Mouse (Mus musculus): ENCODE measurements at regions not wholly inside any gene's neighbourhood (a gene's known extent, or its start where the extent isn't known, plus 50 kb on each side); places are given as distances from the start of the nearest gene placed in this dataset.
A peak's percentile ranks its signal among the peaks of the same experiment; 100 is the strongest.

- DNase-seq (ENCODE audit: low read depth, low spot score) = no peak
- WGBS = 24% methylated on average over 3 of the region's 3 CpGs
Measured at GRCm38 (mm10) chr15:42768396-42768795, 2634.2 kb downstream of the 9330182O14Rik start.

- DNase-seq (ENCODE audit: low read depth, low spot score) = no peak
Measured at GRCm38 (mm10) chr15:42779903-42780302, 2645.7 kb downstream of the 9330182O14Rik start.

GRCm38 (mm10) chr15:42801217-42801616, 2667.1 kb downstream of the 9330182O14Rik start:
- no peak for DNase-seq (ENCODE audit: low read depth, low spot score)
- WGBS = 76% methylated on average over 1 of the region's 1 CpGs

- no peak for DNase-seq (ENCODE audit: low read depth, low spot score)
- WGBS = 75% methylated on average over 1 of the region's 1 CpGs
Measured at GRCm38 (mm10) chr15:42810871-42811490, 2676.8 kb downstream of the 9330182O14Rik start.

GRCm38 (mm10) chr15:42815026-42815724, 2681.0 kb downstream of the 9330182O14Rik start:
- no peak for DNase-seq (ENCODE audit: low read depth, low spot score)
- 59% methylated on average over 4 of the region's 4 CpGs for WGBS

GRCm38 (mm10) chr15:42838839-42839238, 2704.7 kb downstream of the 9330182O14Rik start:
- DNase-seq (ENCODE audit: low read depth, low spot score) = peak; percentile 11
- 28% methylated on average over 1 of the region's 1 CpGs for WGBS

GRCm38 (mm10) chr15:42850003-42850402, 2715.8 kb downstream of the 9330182O14Rik start:
- 80% methylated on average over 2 of the region's 2 CpGs for WGBS
- DNase-seq (ENCODE audit: low read depth, low spot score) = no peak

- DNase-seq (ENCODE audit: low read depth, low spot score) = no peak
- 82% methylated on average over 2 of the region's 2 CpGs for WGBS
Measured at GRCm38 (mm10) chr15:42872491-42872890, 2738.3 kb downstream of the 9330182O14Rik start.

- no peak for DNase-seq (ENCODE audit: low read depth, low spot score)
- 85% methylated on average over 1 of the region's 1 CpGs for WGBS
Measured at GRCm38 (mm10) chr15:42894611-42895010, 2760.4 kb downstream of the 9330182O14Rik start.

- 67% methylated on average over 7 of the region's 7 CpGs for WGBS
- no peak for DNase-seq (ENCODE audit: low read depth, low spot score)
Measured at GRCm38 (mm10) chr15:42900056-42900455, 2765.9 kb downstream of the 9330182O14Rik start.

GRCm38 (mm10) chr15:42901782-42902181, 2767.6 kb downstream of the 9330182O14Rik start:
- 72% methylated on average over 3 of the region's 3 CpGs for WGBS

GRCm38 (mm10) chr15:42911357-42911756, 2777.2 kb downstream of the 9330182O14Rik start:
- 88% methylated on average over 2 of the region's 2 CpGs for WGBS
- no peak for DNase-seq (ENCODE audit: low read depth, low spot score)

More at GRCm38 (mm10) chr15:42901782-42902181, 2767.6 kb downstream of the 9330182O14Rik start:
- DNase-seq (ENCODE audit: low read depth, low spot score) = no peak

GRCm38 (mm10) chr15:42912880-42913279, 2778.7 kb downstream of the 9330182O14Rik start:
- 79% methylated on average over 4 of the region's 4 CpGs for WGBS
- no peak for DNase-seq (ENCODE audit: low read depth, low spot score)

- no peak for DNase-seq (ENCODE audit: low read depth, low spot score)
- 63% methylated on average over 2 of the region's 2 CpGs for WGBS
Measured at GRCm38 (mm10) chr15:42913285-42913684, 2779.1 kb downstream of the 9330182O14Rik start.

- DNase-seq (ENCODE audit: low read depth, low spot score) = peak; percentile 6
- WGBS = 9% methylated on average over 3 of the region's 3 CpGs
Measured at GRCm38 (mm10) chr15:42914099-42914498, 2779.9 kb downstream of the 9330182O14Rik start.

GRCm38 (mm10) chr15:42915195-42915594, 2781.0 kb downstream of the 9330182O14Rik start:
- DNase-seq (ENCODE audit: low read depth, low spot score) = no peak
- 83% methylated on average over 11 of the region's 11 CpGs for WGBS

- DNase-seq (ENCODE audit: low read depth, low spot score) = no peak
- WGBS = 59% methylated on average over 3 of the region's 3 CpGs
Measured at GRCm38 (mm10) chr15:42921618-42922017, 2787.5 kb downstream of the 9330182O14Rik start.

GRCm38 (mm10) chr15:42928331-42928730, 2794.2 kb downstream of the 9330182O14Rik start:
- DNase-seq (ENCODE audit: low read depth, low spot score) = no peak
- WGBS = 59% methylated on average over 4 of the region's 4 CpGs

GRCm38 (mm10) chr15:42944610-42945009, 2810.4 kb downstream of the 9330182O14Rik start:
- no peak for DNase-seq (ENCODE audit: low read depth, low spot score)
- 65% methylated on average over 1 of the region's 1 CpGs for WGBS

GRCm38 (mm10) chr15:42955167-42955566, 2821.0 kb downstream of the 9330182O14Rik start:
- WGBS = 67% methylated on average over 4 of the region's 4 CpGs
- DNase-seq (ENCODE audit: low read depth, low spot score) = no peak

- peak; percentile 6 for DNase-seq (ENCODE audit: low read depth, low spot score)
- 18% methylated on average over 11 of the region's 11 CpGs for WGBS
Measured at GRCm38 (mm10) chr15:42962747-42963338, 2828.7 kb downstream of the 9330182O14Rik start.
